Mouse (Mus musculus): ENCODE results near the gene 4930507D05Rik.
"Not testable (repeated sequence)": the region's sequence is repeated elsewhere in the genome, so short reads cannot be mapped to it uniquely, and the experiment has no call there.

DNA sequence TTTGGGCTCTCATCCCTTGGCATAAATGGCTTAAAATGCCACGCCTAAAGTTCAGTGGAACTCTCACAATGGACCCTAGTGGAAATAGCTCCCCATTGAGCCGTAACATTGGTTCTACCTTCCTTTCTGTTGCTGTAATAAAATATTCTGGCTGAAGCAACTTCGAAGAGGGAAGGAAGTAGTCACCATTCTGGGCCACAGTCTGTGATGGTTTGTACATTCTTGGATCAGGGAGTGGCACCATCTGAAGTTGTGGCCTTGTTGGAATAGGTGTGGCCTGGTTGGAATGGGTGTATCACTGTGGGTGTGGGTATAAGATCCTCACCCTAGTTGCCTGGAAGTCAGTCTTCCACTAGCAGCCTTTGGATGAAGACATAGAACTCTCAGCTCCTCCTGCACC is 42.4 kb downstream of the 4930507D05Rik start:
- not testable (repeated sequence) for TF ChIP-seq MAFK (IDR thresholded peaks at IDR 0.05; ENCODE audit: insufficient read depth, low read depth, low read length); ZNF384 (IDR thresholded peaks at IDR 0.05; ENCODE audit: low read depth, low read length); CHD2 (IDR thresholded peaks at IDR 0.05; ENCODE audit: low read depth, low read length)

All from ES-E14 (cell line).